Mouse (Mus musculus) testis, adult 10 weeks (tissue): ENCODE measurements around the gene Naip2. TPM values are rescaled to one million over a fixed set of nuclear protein-coding genes. Genes with fewer than 3 reads are reported as not detected.

ENCODE experiments used
- polyA plus RNA-seq: library from polyadenylated mRNA; stranded (reverse); fragments of 350-450 nt; fragmentation: Illumina TruSeq; extraction: RNeasy Lipid Tissue Mini Kit (QIAGEN cat#74804); gene quantifications from one replicate; pipeline ENCODE4 v1.2.3, GENCODE M21; 2014; ENCODE audit warnings: low read depth, low replicate concordance

Naip2 gene
- polyA plus RNA-seq = 0.41 TPM

GRCm38 (mm10) chr13:100201659-100202333 is at the start of gene Naip2:
Gene Naip2 (minus strand): TSS chr13:100202092.

GRCm38 (mm10) chr13:100246223-100246622 is 44.3 kb upstream of the Naip2 start, which contains the start of gene Naip5:
Gene Naip5 (minus strand): TSS chr13:100246323.

GRCm38 (mm10) chr13:100124423-100125257 is 77.3 kb downstream of the Naip2 start, which contains the start of gene Smn1:
Gene Smn1 (plus strand): TSS chr13:100124852.

GRCm38 (mm10) chr13:100107652-100108472 is 94.0 kb downstream of the Naip2 start, which contains the start of gene Serf1:
Gene Serf1 (plus strand): TSS chr13:100108012.

GRCm38 (mm10) chr13:100103748-100104254 is 98.1 kb downstream of the Naip2 start, which contains the start of gene Bdp1:
Gene Bdp1 (minus strand): TSS chr13:100104070.

Other genes with a start within 250 kb of the Naip2 start
- gene Mccc2, start 186.5 kb downstream of the Naip2 start, polyA plus RNA-seq = 22.2 TPM
- 18.2 TPM for gene Bdp1, start 98.0 kb downstream of the Naip2 start, polyA plus RNA-seq
- 3,181 TPM for gene Serf1, start 94.1 kb downstream of the Naip2 start, polyA plus RNA-seq
- gene Smn1, start 77.2 kb downstream of the Naip2 start, polyA plus RNA-seq = 49.1 TPM
- gene Naip5, start 44.2 kb upstream of the Naip2 start, polyA plus RNA-seq = 0.57 TPM
- gene Naip6, start 115.6 kb upstream of the Naip2 start, polyA plus RNA-seq = 0.32 TPM